Mouse (Mus musculus): ENCODE data around the gene Gm28035. TPM values are rescaled to one million over a fixed set of nuclear protein-coding genes. Genes with fewer than 3 reads are reported as not detected.

Gene Gm28035
- polyA plus RNA-seq, 1 experiment from 2014 or later = 0.16 TPM

DNA sequence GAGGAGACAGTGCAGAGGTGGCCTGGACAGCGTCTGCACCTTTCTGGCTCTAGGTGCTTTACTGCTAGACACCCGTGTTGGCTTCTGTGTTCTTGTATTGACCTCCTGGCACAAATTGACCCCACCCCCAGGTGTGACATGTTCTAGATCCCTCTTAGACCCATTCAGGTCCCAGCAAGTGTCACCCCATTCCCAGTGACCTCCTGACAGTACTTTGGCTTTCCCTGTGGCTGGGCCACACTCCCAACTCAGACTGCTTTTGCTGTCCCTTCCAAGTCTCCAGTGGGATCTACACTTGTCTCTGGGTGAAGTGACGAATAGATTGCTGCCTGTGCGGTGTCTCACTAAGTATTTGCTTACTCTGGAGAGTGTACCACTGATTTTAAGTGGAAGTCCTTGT is 33.0 kb upstream of the Gm28035 start:
- Histone ChIP-seq H3K36me3 (ENCODE audit: control insufficient read depth, insufficient read depth, low read length) (no peaks in the 10 kb centered on the region), H3K4me3 (ENCODE audit: low read length) (no peak overlapping the region), H3K9ac (ENCODE audit: low read depth, low read length) (no peak overlapping the region), H3K27me3 (replicated peaks; ENCODE audit: control insufficient read depth, insufficient read depth, low read length) (no peaks in the 10 kb centered on the region), H3K4me2 (ENCODE audit: low read length) (no peak overlapping the region), H3K27ac (ENCODE audit: low read depth, low read length) (no peak overlapping the region), H3K9me3 (ENCODE audit: control insufficient read depth, low read length) (no peaks in the 10 kb centered on the region), H3K4me1 (ENCODE audit: control insufficient read depth, insufficient read depth, low read depth, low read length) (peaks cover 11% of the 10 kb centered on the region)
- ATAC-seq = no peak
- WGBS = 84% methylated on average over 4 of the region's 4 CpGs

DNA sequence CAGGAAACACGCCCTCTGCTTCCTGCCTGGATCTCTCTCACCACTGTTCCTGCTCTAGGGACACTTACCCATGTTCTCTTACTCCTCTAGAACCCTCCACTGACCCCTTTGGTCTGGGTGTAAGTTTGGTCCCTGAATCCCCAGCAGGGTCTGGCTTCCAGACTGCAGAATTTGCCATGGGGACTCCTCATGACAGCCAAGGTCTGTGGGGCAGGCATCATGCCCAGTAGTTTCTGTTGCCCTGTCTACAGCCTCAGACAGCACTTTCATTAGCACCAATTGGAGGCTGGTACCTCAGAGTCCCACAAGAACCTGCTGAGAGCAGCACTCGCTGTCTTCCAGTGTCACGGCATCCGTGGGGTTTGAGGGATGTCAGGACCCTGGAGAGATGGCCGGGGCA is 32.5 kb upstream of the Gm28035 start:
- ATAC-seq = no peak
- Histone ChIP-seq H3K4me1 (ENCODE audit: control insufficient read depth, insufficient read depth, low read depth, low read length) (peaks cover 11% of the 10 kb centered on the region), H3K27ac (ENCODE audit: low read depth, low read length) (no peak overlapping the region), H3K9me3 (ENCODE audit: control insufficient read depth, low read length) (no peaks in the 10 kb centered on the region), H3K36me3 (ENCODE audit: control insufficient read depth, insufficient read depth, low read length) (no peaks in the 10 kb centered on the region), H3K4me2 (ENCODE audit: low read length) (no peak overlapping the region), H3K4me3 (ENCODE audit: low read length) (no peak overlapping the region), H3K27me3 (replicated peaks; ENCODE audit: control insufficient read depth, insufficient read depth, low read length) (no peaks in the 10 kb centered on the region), H3K9ac (ENCODE audit: low read depth, low read length) (no peak overlapping the region)
- WGBS = 80% methylated on average over 5 of the region's 5 CpGs

DNA sequence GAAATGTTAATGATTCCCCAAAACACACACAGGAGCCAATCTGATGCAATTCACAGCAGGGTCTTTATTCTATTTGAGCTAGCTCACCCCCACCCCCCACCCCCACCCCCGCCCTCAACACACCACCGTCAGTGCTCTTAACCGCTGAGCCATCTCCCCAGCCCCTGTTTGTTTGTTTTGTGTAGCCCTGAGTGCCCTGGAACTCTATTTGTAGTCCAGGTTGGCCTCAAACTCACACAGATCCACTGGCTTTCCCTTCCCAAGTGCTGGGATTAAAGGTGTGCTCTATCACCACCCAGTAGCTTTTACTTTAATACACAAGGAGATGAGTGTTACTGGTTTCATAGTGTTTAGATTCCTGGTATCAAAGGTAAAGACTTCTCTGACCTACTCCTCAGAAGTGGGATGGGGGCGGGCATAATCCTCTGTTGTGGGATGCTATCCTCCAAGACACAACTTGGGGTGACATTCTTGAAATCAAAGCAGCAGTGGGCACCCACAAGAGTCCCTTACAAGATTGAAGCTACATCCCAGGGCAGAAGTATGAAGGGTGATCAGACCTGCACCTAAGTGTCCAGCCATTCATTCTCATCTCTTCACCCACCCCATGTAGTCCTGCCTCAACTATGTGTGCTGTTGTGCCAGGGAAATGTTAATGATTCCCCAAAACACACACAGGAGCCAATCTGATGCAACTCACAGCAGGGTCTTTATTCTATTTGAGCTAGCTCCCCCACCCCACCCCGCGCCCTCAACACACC is 28.8 kb upstream of the Gm28035 start:
- H3K27ac ChIP-seq (ENCODE audit: low read depth, low read length) = no peak overlapping the region

DNA sequence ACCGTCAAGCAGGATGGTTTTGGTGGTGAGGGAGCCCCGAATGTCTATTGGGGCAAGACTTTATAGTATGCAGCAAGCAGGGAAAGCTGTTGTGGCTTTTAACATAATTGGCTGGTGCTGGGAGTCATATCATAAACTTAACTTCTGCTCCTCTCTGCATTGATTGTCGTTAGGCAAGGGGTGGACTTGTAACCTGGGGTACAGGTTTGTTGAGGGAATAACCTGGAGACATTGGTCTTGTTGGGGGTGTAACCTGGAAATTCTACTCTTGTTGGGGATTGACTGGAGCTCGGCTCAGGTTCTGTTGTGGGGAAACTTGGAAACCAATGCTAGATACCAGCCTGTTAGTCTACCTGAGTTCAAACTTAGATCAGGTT is 28.2 kb upstream of the Gm28035 start:
- H3K9ac ChIP-seq (ENCODE audit: low read depth, low read length) = no peak overlapping the region
- no peak for ATAC-seq
- H3K4me3 ChIP-seq (ENCODE audit: low read length) = no peak overlapping the region
- H3K9me3 ChIP-seq (ENCODE audit: control insufficient read depth, low read length) = no peaks in the 10 kb centered on the region
- H3K4me1 ChIP-seq (ENCODE audit: control insufficient read depth, insufficient read depth, low read depth, low read length) = no peaks in the 10 kb centered on the region
- H3K27me3 ChIP-seq (replicated peaks; ENCODE audit: control insufficient read depth, insufficient read depth, low read length) = no peaks in the 10 kb centered on the region
- H3K4me2 ChIP-seq (ENCODE audit: low read length) = no peak overlapping the region
- no peak overlapping the region for H3K27ac ChIP-seq (ENCODE audit: low read depth, low read length)
- H3K36me3 ChIP-seq (ENCODE audit: control insufficient read depth, insufficient read depth, low read length) = no peaks in the 10 kb centered on the region
- WGBS = 70% methylated on average over 4 of the region's 4 CpGs

More for the DNA sequence above, 28.8 kb upstream of the Gm28035 start:
- no peak for ATAC-seq
- 65% methylated on average over 6 of the region's 6 CpGs for WGBS
- Histone ChIP-seq H3K27me3 (replicated peaks; ENCODE audit: control insufficient read depth, insufficient read depth, low read length) (no peaks in the 10 kb centered on the region), H3K4me1 (ENCODE audit: control insufficient read depth, insufficient read depth, low read depth, low read length) (peaks cover 2% of the 10 kb centered on the region), H3K4me3 (ENCODE audit: low read length) (no peak overlapping the region), H3K4me2 (ENCODE audit: low read length) (no peak overlapping the region), H3K36me3 (ENCODE audit: control insufficient read depth, insufficient read depth, low read length) (no peaks in the 10 kb centered on the region), H3K9ac (ENCODE audit: low read depth, low read length) (no peak overlapping the region), H3K9me3 (ENCODE audit: control insufficient read depth, low read length) (no peaks in the 10 kb centered on the region)

DNA sequence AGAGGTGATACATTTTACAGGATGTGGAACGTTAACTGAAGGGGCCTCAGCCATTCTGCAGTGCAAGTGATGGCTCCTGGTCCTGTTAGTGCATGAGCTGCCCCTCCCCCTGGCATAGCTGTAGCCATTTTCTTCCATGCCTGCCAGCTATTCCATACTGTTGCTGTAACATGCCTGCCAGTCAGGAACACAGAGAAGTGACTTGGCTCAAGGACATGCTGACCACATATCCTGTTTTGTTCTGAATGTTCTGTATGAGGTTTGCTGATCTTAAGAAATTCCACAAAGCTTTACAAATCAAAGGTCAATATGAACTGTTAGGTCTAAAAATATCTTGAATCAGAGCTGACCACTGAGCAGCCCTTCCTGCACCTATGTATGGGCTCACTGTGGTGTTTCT is 27.4 kb upstream of the Gm28035 start:
- no peaks in the 10 kb centered on the region for H3K36me3 ChIP-seq (ENCODE audit: control insufficient read depth, insufficient read depth, low read length)
- H3K4me2 ChIP-seq (ENCODE audit: low read length) = no peak overlapping the region
- no peak for ATAC-seq
- no peak overlapping the region for H3K27ac ChIP-seq (ENCODE audit: low read depth, low read length)
- H3K9ac ChIP-seq (ENCODE audit: low read depth, low read length) = no peak overlapping the region
- no peak overlapping the region for H3K4me3 ChIP-seq (ENCODE audit: low read length)
- no peaks in the 10 kb centered on the region for H3K27me3 ChIP-seq (replicated peaks; ENCODE audit: control insufficient read depth, insufficient read depth, low read length)
- WGBS = 89% methylated on average over 1 of the region's 1 CpGs
- H3K4me1 ChIP-seq (ENCODE audit: control insufficient read depth, insufficient read depth, low read depth, low read length) = no peaks in the 10 kb centered on the region
- H3K9me3 ChIP-seq (ENCODE audit: control insufficient read depth, low read length) = no peaks in the 10 kb centered on the region

DNA sequence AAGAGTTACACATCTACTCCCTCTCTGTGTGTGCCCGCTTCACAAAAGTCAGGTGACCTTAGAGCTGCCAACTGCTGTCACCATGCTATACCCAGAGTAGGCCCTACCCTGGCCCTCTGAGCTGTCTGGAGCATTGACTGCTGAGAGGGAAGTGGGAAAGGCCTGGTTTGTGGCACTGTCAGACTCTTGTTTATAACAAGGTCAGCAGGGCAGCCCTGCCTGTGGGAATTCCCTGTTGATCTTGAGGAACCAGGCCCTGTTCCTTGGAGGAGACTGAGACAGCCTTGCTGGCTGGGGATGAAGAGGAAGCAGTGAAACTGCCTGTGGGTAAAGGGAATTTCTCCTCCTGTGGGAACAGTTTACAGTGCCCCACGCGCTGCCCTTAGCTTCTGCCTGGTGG is 25.6 kb upstream of the Gm28035 start:
- H3K27ac ChIP-seq (ENCODE audit: low read depth, low read length) = no peak overlapping the region
- no peaks in the 10 kb centered on the region for H3K36me3 ChIP-seq (ENCODE audit: control insufficient read depth, insufficient read depth, low read length)
- H3K9me3 ChIP-seq (ENCODE audit: control insufficient read depth, low read length) = no peaks in the 10 kb centered on the region
- H3K4me2 ChIP-seq (ENCODE audit: low read length) = no peak overlapping the region
- H3K27me3 ChIP-seq (replicated peaks; ENCODE audit: control insufficient read depth, insufficient read depth, low read length) = no peaks in the 10 kb centered on the region
- WGBS = 94% methylated on average over 3 of the region's 3 CpGs
- no peak overlapping the region for H3K4me3 ChIP-seq (ENCODE audit: low read length)
- no peak for ATAC-seq
- no peaks in the 10 kb centered on the region for H3K4me1 ChIP-seq (ENCODE audit: control insufficient read depth, insufficient read depth, low read depth, low read length)
- no peak overlapping the region for H3K9ac ChIP-seq (ENCODE audit: low read depth, low read length)

DNA sequence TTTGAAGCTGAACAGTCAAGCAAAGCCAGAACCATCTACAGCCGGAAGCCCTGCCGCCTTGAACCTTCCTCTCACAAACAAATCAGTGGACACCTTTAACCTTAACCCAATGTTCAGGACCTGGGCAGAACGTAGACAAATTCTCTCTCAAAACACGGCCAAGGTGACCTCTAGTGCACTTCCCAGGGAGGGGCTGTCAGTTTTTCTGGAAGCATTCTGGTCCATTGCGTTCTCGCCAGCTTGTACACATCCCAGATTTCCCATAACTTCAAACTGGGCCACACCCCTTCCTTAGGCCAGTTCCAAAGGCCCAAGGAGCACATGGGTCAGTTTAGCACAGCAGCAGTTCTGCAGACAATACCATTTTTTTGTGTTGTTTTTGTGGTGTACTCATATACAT is 24.9 kb upstream of the Gm28035 start:
- no peaks in the 10 kb centered on the region for H3K9me3 ChIP-seq (ENCODE audit: control insufficient read depth, low read length)
- no peak overlapping the region for H3K4me3 ChIP-seq (ENCODE audit: low read length)
- H3K4me1 ChIP-seq (ENCODE audit: control insufficient read depth, insufficient read depth, low read depth, low read length) = no peaks in the 10 kb centered on the region
- H3K27me3 ChIP-seq (replicated peaks; ENCODE audit: control insufficient read depth, insufficient read depth, low read length) = no peaks in the 10 kb centered on the region
- no peak overlapping the region for H3K9ac ChIP-seq (ENCODE audit: low read depth, low read length)
- H3K4me2 ChIP-seq (ENCODE audit: low read length) = no peak overlapping the region
- no peaks in the 10 kb centered on the region for H3K36me3 ChIP-seq (ENCODE audit: control insufficient read depth, insufficient read depth, low read length)
- no peak overlapping the region for H3K27ac ChIP-seq (ENCODE audit: low read depth, low read length)
- 83% methylated on average over 6 of the region's 6 CpGs for WGBS
- ATAC-seq = no peak

DNA sequence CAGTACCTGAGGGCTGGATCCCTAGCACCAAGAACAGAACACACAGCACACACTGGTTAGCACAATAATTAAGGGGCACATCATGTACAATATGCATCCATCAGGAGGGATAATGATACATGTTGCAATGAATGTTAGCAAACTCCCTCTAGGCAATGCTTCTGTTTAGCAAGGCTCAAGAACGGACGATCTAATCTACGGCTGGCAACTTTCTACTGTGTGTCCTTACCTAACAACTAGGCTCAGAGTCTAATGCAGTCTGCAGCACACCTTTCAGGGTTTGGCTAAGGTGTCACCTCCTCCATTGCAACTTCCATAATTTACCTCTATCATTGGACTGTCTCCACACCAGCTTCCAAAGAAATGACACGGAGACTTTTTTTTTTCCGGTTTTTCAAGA is 24.1 kb upstream of the Gm28035 start:
- Histone ChIP-seq H3K9ac (ENCODE audit: low read depth, low read length) (no peak overlapping the region), H3K4me3 (ENCODE audit: low read length) (no peak overlapping the region), H3K4me1 (ENCODE audit: control insufficient read depth, insufficient read depth, low read depth, low read length) (no peaks in the 10 kb centered on the region), H3K27me3 (replicated peaks; ENCODE audit: control insufficient read depth, insufficient read depth, low read length) (no peaks in the 10 kb centered on the region), H3K9me3 (ENCODE audit: control insufficient read depth, low read length) (no peaks in the 10 kb centered on the region), H3K36me3 (ENCODE audit: control insufficient read depth, insufficient read depth, low read length) (no peaks in the 10 kb centered on the region), H3K4me2 (ENCODE audit: low read length) (no peak overlapping the region), H3K27ac (ENCODE audit: low read depth, low read length) (no peak overlapping the region)
- 95% methylated on average over 5 of the region's 5 CpGs for WGBS
- no peak for ATAC-seq

DNA sequence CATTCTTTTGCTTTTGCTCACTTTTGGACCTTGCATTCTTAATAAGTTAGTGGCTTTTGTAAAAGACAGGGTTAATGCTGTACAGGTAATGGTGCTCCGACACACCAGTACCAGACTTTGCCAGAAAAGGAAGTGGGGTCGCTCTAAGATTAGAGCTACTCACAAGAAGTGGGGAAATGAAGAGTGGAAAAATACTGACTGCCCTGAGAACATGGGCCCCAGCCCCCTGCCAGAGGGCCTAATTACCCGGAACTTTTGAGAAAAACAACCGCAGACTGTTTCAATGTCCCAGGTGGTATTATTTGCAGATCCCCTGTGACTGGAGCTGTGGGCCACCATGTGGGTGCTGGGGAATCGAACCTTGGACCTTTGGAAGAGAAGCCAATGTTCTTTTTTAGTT is 4.8 kb upstream of the Gm28035 start:
- ATAC-seq = no peak
- 92% methylated on average over 5 of the region's 5 CpGs for WGBS

More for the DNA sequence above, 4.8 kb upstream of the Gm28035 start:
- Histone ChIP-seq H3K9ac (ENCODE audit: low read depth, low read length) (no peak overlapping the region), H3K27me3 (replicated peaks; ENCODE audit: control insufficient read depth, insufficient read depth, low read length) (no peaks in the 10 kb centered on the region), H3K4me2 (ENCODE audit: low read length) (no peak overlapping the region), H3K9me3 (ENCODE audit: control insufficient read depth, low read length) (no peaks in the 10 kb centered on the region), H3K4me1 (ENCODE audit: control insufficient read depth, insufficient read depth, low read depth, low read length) (peaks cover 23% of the 10 kb centered on the region), H3K4me3 (ENCODE audit: low read length) (no peak overlapping the region), H3K36me3 (ENCODE audit: control insufficient read depth, insufficient read depth, low read length) (peaks cover 3% of the 10 kb centered on the region; the same call in 1 of the 2 replicates), H3K27ac (ENCODE audit: low read depth, low read length) (no peak overlapping the region)
